ENCODE assay signal across 8 mouse cellular contexts in the genomic region with DNA sequence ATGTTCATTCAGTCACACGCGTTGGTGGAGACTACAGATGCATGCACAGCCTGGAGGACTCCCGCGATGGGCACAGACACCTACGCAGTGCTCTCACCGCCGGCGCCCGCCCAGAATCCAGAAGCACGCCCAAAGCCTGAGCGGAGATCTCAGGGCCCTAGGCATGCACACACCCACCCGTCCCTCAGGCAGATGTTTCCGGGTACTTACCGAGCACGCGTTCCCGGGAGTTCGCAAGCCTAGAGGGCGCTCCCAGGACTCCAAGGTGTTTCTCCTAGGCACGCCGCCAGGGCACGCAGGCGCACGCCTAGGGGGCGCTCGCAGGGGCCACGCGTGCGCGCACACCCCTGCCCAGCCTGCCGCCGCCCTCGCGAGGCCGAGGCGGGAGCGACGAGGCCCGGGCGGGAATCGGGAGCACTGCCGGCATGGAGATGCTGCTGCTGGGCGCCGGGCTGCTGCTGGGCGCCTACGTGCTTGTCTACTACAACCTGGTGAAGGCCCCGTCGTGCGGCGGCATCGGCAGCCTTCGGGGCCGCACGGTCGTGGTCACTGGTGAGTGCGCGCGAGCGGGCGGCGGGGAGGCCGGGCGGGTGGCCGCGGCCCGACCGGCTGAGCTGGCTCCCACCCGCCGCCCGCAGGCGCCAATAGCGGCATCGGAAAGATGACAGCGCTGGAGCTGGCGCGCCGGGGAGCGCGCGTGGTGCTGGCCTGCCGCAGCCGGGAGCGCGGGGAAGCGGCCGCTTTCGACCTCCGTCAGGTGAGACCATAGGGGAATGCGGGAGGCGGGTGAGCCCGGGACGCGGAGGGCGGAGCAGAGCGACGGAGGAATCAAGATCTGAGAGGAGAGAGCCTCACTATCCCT. TPM values are rescaled to one million over a fixed set of nuclear protein-coding genes. Genes with fewer than 3 reads are reported as not detected.
A peak's percentile ranks its signal among the peaks of the same experiment; 100 is the strongest.
DNase-seq lines count a peak whose midpoint lies in the region; ATAC-seq and TF ChIP-seq lines count a peak whose summit lies in the region.

A gene (plus strand): TSS at position 334 of the 862 bp plus-strand sequence.

- peak in 2 of 3 experiments; percentile 62 to 100; a peak in 5 of 6 replicates for TF ChIP-seq CTCF in MEL (IDR thresholded peaks at IDR 0.05 in 2 of 3, conservative IDR thresholded peaks at IDR 0.05 in 1 of 3; ENCODE audit: control insufficient read depth in 1 of 3, insufficient read depth in 1 of 3, low read depth in 2 of 3, low read length in 3 of 3, poor library complexity in 1 of 3, severe bottlenecking in 1 of 3)
- peak; percentile 64 for TF ChIP-seq CTCF in cerebellum, adult 2 months (IDR thresholded peaks at IDR 0.05; ENCODE audit: borderline replicate concordance, insufficient read depth, low read depth, low read length)
- peak; percentile 92 for TF ChIP-seq CTCF in lung, postnatal 0 days (IDR thresholded peaks at IDR 0.05)

- H3K79me2 ChIP-seq in MEL (ENCODE audit: control insufficient read depth, insufficient read depth, low read length, poor library complexity), result peaks cover 8% of the 10 kb centered on the region; the same call in 1 of the 2 replicates

- H3K36me3 ChIP-seq in MEL (ENCODE audit: control insufficient read depth in 1 of 2, insufficient read depth in 2 of 2, low read length in 2 of 2), result peaks cover 0 to 12% of the 10 kb centered on the region in 2 experiments; a peak in 3 of 4 replicates
- peaks cover 51% of the 10 kb centered on the region for H3K36me3 ChIP-seq in hindbrain, embryonic 10.5 days
- 0 out of 2 replicates have a peak, but pooled peaks cover 5% of the 10 kb centered on the region for H3K36me3 ChIP-seq in lung, postnatal 0 days (ENCODE audit: insufficient read depth, low read length)

- peak within 1 kb of the TSS; percentile 56 to 93 for H3K4me3 ChIP-seq in MEL (ENCODE audit: control insufficient read depth in 1 of 2, insufficient read depth in 1 of 2, low read depth in 2 of 2, low read length in 2 of 2)
- peak within 1 kb of the TSS; percentile 92 for H3K4me3 ChIP-seq in cerebellum, adult 2 months (replicated peaks; ENCODE audit: insufficient read depth, low read depth, low read length)
- peak within 1 kb of the TSS; percentile 69 for H3K4me3 ChIP-seq in hindbrain, embryonic 10.5 days
- H3K4me3 ChIP-seq in lung, postnatal 0 days (ENCODE audit: low read depth, low read length), result peak within 1 kb of the TSS; percentile 61

- peak; percentile 97 for DNase-seq in MEL (ENCODE audit: low read depth, low spot score)
- DNase-seq in cerebellum, adult 2 months, result peak; percentile 93 to 96
- peak; percentile 94 for DNase-seq in forelimb bud, embryonic 11.5 days (ENCODE audit: low read depth, low spot score)
- DNase-seq in hindbrain, embryonic 10.5 days (ENCODE audit: low spot score), result peak; percentile 92
- peak; percentile 90 for DNase-seq in layer of hippocampus, adult 9-11 months
- DNase-seq in lung, postnatal 0 days (ENCODE audit: low spot score), result peak; percentile 97
- DNase-seq in ovary, postnatal 14 days (ENCODE audit: low spot score), result peak; percentile 94
- peak; percentile 95 for DNase-seq in thymus, postnatal 14 days

- TF ChIP-seq POLR2A in MEL (IDR thresholded peaks at IDR 0.05; ENCODE audit: control insufficient read depth in 1 of 2, insufficient read depth in 1 of 2, low read depth in 1 of 2, low read length in 2 of 2, poor library complexity in 1 of 2), result peak; percentile 79 to 90; a peak in 3 of 4 replicates
- TF ChIP-seq POLR2A in cerebellum, adult 2 months (IDR thresholded peaks at IDR 0.05; ENCODE audit: borderline replicate concordance, insufficient read depth, low read length), result peak; percentile 54

- peak within 1 kb of the TSS; percentile 54 for H3K27ac ChIP-seq in MEL (ENCODE audit: control insufficient read depth, low read depth, low read length)
- peak within 1 kb of the TSS; percentile 39 for H3K27ac ChIP-seq in cerebellum, adult 2 months (ENCODE audit: insufficient read depth, low read length)
- H3K27ac ChIP-seq in hindbrain, embryonic 10.5 days, result peak within 1 kb of the TSS; percentile 93
- peak within 1 kb of the TSS; percentile 79 for H3K27ac ChIP-seq in lung, postnatal 0 days (ENCODE audit: low read length)

- H3K4me1 ChIP-seq in MEL (ENCODE audit: control insufficient read depth in 1 of 2, insufficient read depth in 2 of 2, low read length in 2 of 2), result peaks cover 6 to 12% of the 10 kb centered on the region in 2 experiments
- no peaks in the 10 kb centered on the region; the same call in none of the 2 replicates for H3K4me1 ChIP-seq in cerebellum, adult 2 months (ENCODE audit: control insufficient read depth, insufficient read depth, low read length)
- peaks cover 37% of the 10 kb centered on the region for H3K4me1 ChIP-seq in hindbrain, embryonic 10.5 days (replicated peaks)
- peaks cover 7% of the 10 kb centered on the region for H3K4me1 ChIP-seq in lung, postnatal 0 days (ENCODE audit: insufficient read depth, low read depth, low read length)

- no peaks in the 10 kb centered on the region for H3K9me3 ChIP-seq in MEL (replicated peaks; ENCODE audit: insufficient read depth, low read length)
- H3K9me3 ChIP-seq in hindbrain, embryonic 10.5 days, result no peaks in the 10 kb centered on the region
- no peaks in the 10 kb centered on the region for H3K9me3 ChIP-seq in lung, postnatal 0 days (ENCODE audit: low read length)

- H3K4me2 ChIP-seq in lung, postnatal 0 days (replicated peaks; ENCODE audit: low read depth, low read length), result peak within 1 kb of the TSS; percentile 99

- no peaks in the 10 kb centered on the region for H3K27me3 ChIP-seq in MEL (ENCODE audit: control insufficient read depth in 1 of 2, insufficient read depth in 2 of 2, low read length in 2 of 2)
- no peaks in the 10 kb centered on the region for H3K27me3 ChIP-seq in cerebellum, adult 2 months (ENCODE audit: control insufficient read depth, insufficient read depth, low read length)
- no peaks in the 10 kb centered on the region; the same call in 1 of the 2 replicates for H3K27me3 ChIP-seq in hindbrain, embryonic 10.5 days (ENCODE audit: insufficient read depth, poor library complexity, severe bottlenecking)
- no peaks in the 10 kb centered on the region for H3K27me3 ChIP-seq in lung, postnatal 0 days (replicated peaks; ENCODE audit: insufficient read depth, low read length)

- peak in 1 of 2 experiments; percentile 56; a peak in 1 of 4 replicates for TF ChIP-seq EP300 in MEL (IDR thresholded peaks at IDR 0.05; ENCODE audit: low read depth in 1 of 2, low read length in 2 of 2)
- no peak for TF ChIP-seq EP300 in lung, postnatal 0 days (IDR thresholded peaks at IDR 0.05)

- under 1% methylated on average over 96 of the region's 96 CpGs for WGBS in cerebellum, adult 2 months
- WGBS in hindbrain, embryonic 10.5 days, result under 1% methylated on average over 96 of the region's 96 CpGs
- WGBS in lung, postnatal 0 days, result under 1% methylated on average over 83 of the region's 96 CpGs

- peak; percentile 93 for ATAC-seq in lung, postnatal 0 days

- peak within 1 kb of the TSS; percentile 87 for H3K9ac ChIP-seq in MEL (ENCODE audit: control insufficient read depth, low read depth, low read length, poor library complexity, severe bottlenecking)
- H3K9ac ChIP-seq in lung, postnatal 0 days (replicated peaks; ENCODE audit: low read depth), result peak within 1 kb of the TSS; percentile 51

- peak; percentile 20; the same call in 1 of the 2 replicates for TF ChIP-seq RAD21 in MEL (IDR thresholded peaks at IDR 0.05; ENCODE audit: low read depth, low read length)

TF ChIP-seq in MEL, 35 proteins besides CTCF, POLR2A, EP300 and RAD21 (continues in another document):
- TF ChIP-seq BHLHE40 (IDR thresholded peaks at IDR 0.05; ENCODE audit: borderline replicate concordance, low read depth, low read length) (peak; percentile 85), RCOR1 (IDR thresholded peaks at IDR 0.05; ENCODE audit: low read depth, low read length) (peak; percentile 67; the same call in 1 of the 2 replicates), SIN3A (IDR thresholded peaks at IDR 0.05; ENCODE audit: low read length) (peak; percentile 97), UBTF (IDR thresholded peaks at IDR 0.05; ENCODE audit: borderline replicate concordance, insufficient read depth, low read depth, low read length) (peak; percentile 97), MAZ (IDR thresholded peaks at IDR 0.05; ENCODE audit: low read depth, low read length) (peak; percentile 60; the same call in 1 of the 2 replicates), HCFC1 (IDR thresholded peaks at IDR 0.05; ENCODE audit: low read depth, low read length) (peak; percentile 77), MXI1 (IDR thresholded peaks at IDR 0.05; ENCODE audit: low read depth, low read length) (peak; percentile 99), CHD1 (IDR thresholded peaks at IDR 0.05; ENCODE audit: low read depth, low read length) (no peak), MYB (IDR thresholded peaks at IDR 0.05; ENCODE audit: low read depth, low read length) (no peak), MYC (IDR thresholded peaks at IDR 0.05; ENCODE audit: low read depth, low read length) (peak; percentile 99), USF2 (IDR thresholded peaks at IDR 0.05; ENCODE audit: borderline replicate concordance in 1 of 2, insufficient read depth in 1 of 2, low read depth in 1 of 2, low read length in 2 of 2) (no peak), MEF2A (IDR thresholded peaks at IDR 0.05; ENCODE audit: extremely low read depth, insufficient replicate concordance, low read depth, low read length, poor library complexity, severe bottlenecking) (no peak), TAL1 (IDR thresholded peaks at IDR 0.05; ENCODE audit: low read length) (no peak), GATA1 (IDR thresholded peaks at IDR 0.05; ENCODE audit: low read depth, low read length) (no peak), TBP (IDR thresholded peaks at IDR 0.05; ENCODE audit: low read depth, low read length) (peak; percentile 62), ELF1 (IDR thresholded peaks at IDR 0.05; ENCODE audit: low read depth, low read length) (peak; percentile 84), E2F4 (IDR thresholded peaks at IDR 0.05; ENCODE audit: borderline replicate concordance, low read depth, low read length) (no peak; the same call in 1 of the 2 replicates), SMC3 (IDR thresholded peaks at IDR 0.05; ENCODE audit: low read depth, low read length) (peak; percentile 55), TCF12 (IDR thresholded peaks at IDR 0.05; ENCODE audit: low read depth, low read length) (peak; percentile 74), ZMIZ1 (IDR thresholded peaks at IDR 0.05; ENCODE audit: low read depth, low read length) (0 out of 2 replicates have a peak, but pooled peaks have one; percentile 50), ZC3H11A (IDR thresholded peaks at IDR 0.05; ENCODE audit: low read depth, low read length) (no peak)

RNA-seq across cellular contexts. Expression of the gene that starts here (rescaled TPM):
- 30.1 and 36.7 TPM in 2 replicates for total RNA-seq in MEL (2012; rRNA removed)
- 10 to 100 TPM in 1 of 2 experiments, not detected in 1; 27.9 TPM for polyA plus RNA-seq in MEL (2012; ENCODE audit: insufficient read depth in 1 of 2, insufficient read length in 2 of 2, low read depth in 1 of 2, low replicate concordance in 2 of 2, missing spikeins in 1 of 2)
- 18.8 and 19.5 TPM in 2 replicates for polyA plus RNA-seq in cerebellum, adult 2 months (2012; rRNA removed)
- polyA plus RNA-seq in hindbrain, embryonic 10.5 days (2016; fragmentation: Nextera tagmentation; extraction: Ambion mirVana), result 16.6 and 17.0 TPM in 2 replicates
- 9.4 and 9.7 TPM in 2 replicates for polyA plus RNA-seq in lung, postnatal 0 days (2015; fragmentation: Nextera tagmentation; extraction: Ambion mirVana)

Comparison
In these comparisons a context has a peak if more than half of its experiments do, and no peak if none do; other contexts are left out.
1. Peak in every context shown above with its lines: DNase-seq, ATAC-seq, H3K4me3 ChIP-seq and H3K27ac ChIP-seq.
2. H3K27ac ChIP-seq: peak in every context shown above with its lines; median percentile 93 in hindbrain, embryonic 10.5 days; 79 in lung, postnatal 0 days; 54 in MEL; 39 in cerebellum, adult 2 months.